Mouse (Mus musculus): ENCODE data around the gene Gm13696. TPM values are rescaled to one million over a fixed set of nuclear protein-coding genes. Genes with fewer than 3 reads are reported as not detected.
A peak's percentile ranks its signal among the peaks of the same experiment; 100 is the strongest.
"Not testable (repeated sequence)": the region's sequence is repeated elsewhere in the genome, so short reads cannot be mapped to it uniquely, and the experiment has no call there.

Gm13696 gene
- total RNA-seq (2018; cell fraction: chromatin; rRNA removed) = not detected
- total RNA-seq (2018; cell fraction: cytosol; rRNA removed) = not detected
- total RNA-seq (2018; cell fraction: nucleus; rRNA removed) = not detected
- not detected in 3 replicates for polyA plus RNA-seq (2018)

DNA sequence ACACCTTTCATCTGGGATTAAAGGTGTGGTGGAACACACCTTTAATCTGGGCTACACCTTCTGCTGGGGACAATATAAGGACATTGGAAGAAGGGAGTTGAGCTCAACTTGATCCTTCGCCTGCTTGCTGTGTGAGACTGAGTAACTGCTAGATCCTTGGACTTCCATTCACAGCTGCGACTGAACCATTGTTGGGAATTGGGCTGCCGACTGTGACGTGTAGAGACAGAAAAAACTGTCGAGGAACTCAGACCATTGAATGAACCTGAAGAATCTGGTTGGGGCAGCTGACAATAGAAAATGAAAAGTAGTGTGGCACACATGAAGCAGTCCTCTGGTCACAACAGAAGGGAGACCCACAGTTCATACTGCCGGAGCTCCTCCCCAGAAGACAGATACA lies at the start of gene Gm13696:
TSS of gene Gm13696 (plus strand) at position 301 of the 400 bp plus-strand sequence.
- H3K79me2 ChIP-seq (ENCODE audit: inconsistent target); H3K27ac ChIP-seq; H3K36me3 ChIP-seq (ENCODE audit: inconsistent target); H3K4me3 ChIP-seq (ENCODE audit: inconsistent target): not testable (repeated sequence)
- no CpG with 5 or more reads among the region's 6 CpGs for WGBS (ENCODE audit: missing documents)

DNA sequence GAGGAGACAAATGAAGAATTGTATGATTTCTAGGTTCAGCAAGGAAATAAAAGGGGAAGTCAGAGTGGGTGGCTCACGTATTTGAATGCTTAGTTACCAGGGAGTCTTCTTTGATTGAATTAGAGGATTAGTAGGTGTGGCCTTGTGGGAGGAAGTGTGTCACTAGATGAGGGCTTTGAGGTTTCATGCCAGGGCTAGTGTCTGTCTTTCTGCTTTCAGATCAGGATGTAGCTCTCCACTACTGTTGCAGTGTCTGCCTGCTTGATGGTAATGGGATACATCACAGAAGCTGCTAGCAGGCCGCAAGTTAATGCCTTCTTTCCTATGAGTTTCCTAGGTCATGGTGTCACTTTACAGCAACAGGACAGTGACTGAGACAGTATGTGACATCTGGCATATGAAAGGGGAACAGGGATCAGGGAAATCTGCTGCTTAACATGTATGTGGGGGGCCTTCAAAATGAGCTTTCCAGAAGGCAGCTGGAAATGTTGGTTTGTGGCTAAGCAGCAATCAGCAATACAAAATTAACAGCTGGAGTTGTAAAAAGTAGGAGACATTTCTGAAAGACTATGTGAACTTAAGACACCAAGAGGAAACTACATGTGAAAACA lies 43.3 kb upstream of the Gm13696 start:
- no peak overlapping the region for H3K4me3 ChIP-seq (ENCODE audit: inconsistent target)
- H3K27ac ChIP-seq = no peak overlapping the region
- H3K79me2 ChIP-seq (ENCODE audit: inconsistent target) = no peaks in the 10 kb centered on the region
- H3K36me3 ChIP-seq (ENCODE audit: inconsistent target) = no peaks in the 10 kb centered on the region
- 13% methylated on average over 2 of the region's 2 CpGs for WGBS (ENCODE audit: missing documents)

DNA sequence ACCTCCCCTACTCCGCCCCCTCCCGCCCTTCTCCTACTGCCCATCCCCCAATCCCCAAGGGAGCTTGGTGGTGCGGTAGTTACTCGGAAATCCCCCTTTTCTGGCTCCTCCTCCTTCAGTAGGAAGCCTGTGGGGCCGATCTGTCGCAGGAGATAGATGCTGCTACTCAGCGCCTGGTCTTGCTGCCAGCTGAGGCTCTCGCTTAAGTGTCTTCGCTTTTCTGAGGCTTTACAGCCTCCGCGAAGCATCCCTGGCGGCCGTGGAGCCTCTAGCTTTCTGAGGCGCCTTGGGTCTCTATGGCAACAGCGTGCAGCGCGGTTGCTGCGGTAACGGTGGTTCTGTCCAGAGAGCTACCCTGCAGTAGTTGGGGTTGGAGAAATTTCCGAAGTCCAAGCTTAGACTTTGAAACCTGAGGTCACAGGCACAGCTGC lies 32.0 kb upstream of the Gm13696 start, which contains the start of gene Zswim2:
TSS of gene Zswim2 (minus strand) at position 298 of the 431 bp plus-strand sequence.
- Histone ChIP-seq H3K79me2 (ENCODE audit: inconsistent target) (no peaks in the 10 kb centered on the region), H3K36me3 (ENCODE audit: inconsistent target) (no peaks in the 10 kb centered on the region), H3K4me3 (ENCODE audit: inconsistent target) (peak within 1 kb of the TSS; percentile 1; the same call in 1 of the 2 replicates), H3K27ac (no peak within 1 kb of the TSS)
- 3% methylated on average over 18 of the region's 20 CpGs for WGBS (ENCODE audit: missing documents)

GRCm38 (mm10) chr2:83941378-83941777 lies 31.5 kb upstream of the Gm13696 start:
- 9% methylated on average over 2 of the region's 3 CpGs for WGBS (ENCODE audit: missing documents)

DNA sequence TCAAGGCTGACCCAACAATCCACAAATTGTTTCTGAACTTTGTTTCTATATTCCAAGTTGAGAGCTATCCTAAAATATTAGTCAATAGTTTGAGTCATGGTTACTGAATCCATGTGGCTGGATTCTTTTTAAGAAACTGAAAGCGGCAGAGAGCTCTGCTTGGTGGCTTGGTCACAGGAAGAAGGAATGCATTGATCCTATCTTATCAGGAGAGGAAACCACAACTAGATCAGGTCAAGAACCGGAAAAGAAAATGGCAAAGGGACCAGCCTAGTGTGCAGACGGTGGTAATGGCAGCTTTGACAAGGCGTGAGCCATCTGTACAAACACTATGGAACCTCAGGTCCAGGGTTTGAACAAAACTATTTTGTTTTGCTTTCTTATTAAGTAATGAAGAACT lies 31.1 kb upstream of the Gm13696 start:
- Histone ChIP-seq H3K4me3 (ENCODE audit: inconsistent target) (no peak overlapping the region), H3K27ac (no peak overlapping the region), H3K36me3 (ENCODE audit: inconsistent target) (no peaks in the 10 kb centered on the region), H3K79me2 (ENCODE audit: inconsistent target) (no peaks in the 10 kb centered on the region)
- WGBS (ENCODE audit: missing documents) = 30% methylated on average over 4 of the region's 4 CpGs

More at GRCm38 (mm10) chr2:83941378-83941777, 31.5 kb upstream of the Gm13696 start:
- Histone ChIP-seq H3K79me2 (ENCODE audit: inconsistent target) (no peaks in the 10 kb centered on the region), H3K4me3 (ENCODE audit: inconsistent target) (0 out of 2 replicates have a peak overlapping the region, but pooled peaks have one; percentile 1), H3K27ac (no peak overlapping the region), H3K36me3 (ENCODE audit: inconsistent target) (no peaks in the 10 kb centered on the region)

DNA sequence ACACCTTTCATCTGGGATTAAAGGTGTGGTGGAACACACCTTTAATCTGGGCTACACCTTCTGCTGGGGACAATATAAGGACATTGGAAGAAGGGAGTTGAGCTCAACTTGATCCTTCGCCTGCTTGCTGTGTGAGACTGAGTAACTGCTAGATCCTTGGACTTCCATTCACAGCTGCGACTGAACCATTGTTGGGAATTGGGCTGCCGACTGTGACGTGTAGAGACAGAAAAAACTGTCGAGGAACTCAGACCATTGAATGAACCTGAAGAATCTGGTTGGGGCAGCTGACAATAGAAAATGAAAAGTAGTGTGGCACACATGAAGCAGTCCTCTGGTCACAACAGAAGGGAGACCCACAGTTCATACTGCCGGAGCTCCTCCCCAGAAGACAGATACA lies 17.5 kb upstream of the Gm13696 start, which contains the start of gene Gm13698:
TSS of gene Gm13698 (plus strand) at position 301 of the 400 bp plus-strand sequence.
- not testable (repeated sequence) for H3K36me3 ChIP-seq (ENCODE audit: inconsistent target); H3K4me3 ChIP-seq (ENCODE audit: inconsistent target); H3K27ac ChIP-seq; H3K79me2 ChIP-seq (ENCODE audit: inconsistent target)
- WGBS (ENCODE audit: missing documents) = no CpG with 5 or more reads among the region's 6 CpGs

DNA sequence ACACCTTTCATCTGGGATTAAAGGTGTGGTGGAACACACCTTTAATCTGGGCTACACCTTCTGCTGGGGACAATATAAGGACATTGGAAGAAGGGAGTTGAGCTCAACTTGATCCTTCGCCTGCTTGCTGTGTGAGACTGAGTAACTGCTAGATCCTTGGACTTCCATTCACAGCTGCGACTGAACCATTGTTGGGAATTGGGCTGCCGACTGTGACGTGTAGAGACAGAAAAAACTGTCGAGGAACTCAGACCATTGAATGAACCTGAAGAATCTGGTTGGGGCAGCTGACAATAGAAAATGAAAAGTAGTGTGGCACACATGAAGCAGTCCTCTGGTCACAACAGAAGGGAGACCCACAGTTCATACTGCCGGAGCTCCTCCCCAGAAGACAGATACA lies 11.7 kb upstream of the Gm13696 start, which contains the start of gene Gm13693:
TSS of gene Gm13693 (plus strand) at position 301 of the 400 bp plus-strand sequence.
- H3K4me3 ChIP-seq (ENCODE audit: inconsistent target); H3K27ac ChIP-seq; H3K36me3 ChIP-seq (ENCODE audit: inconsistent target); H3K79me2 ChIP-seq (ENCODE audit: inconsistent target): not testable (repeated sequence)
- WGBS (ENCODE audit: missing documents) = no CpG with 5 or more reads among the region's 6 CpGs

GRCm38 (mm10) chr2:83967013-83967412 lies 5.9 kb upstream of the Gm13696 start, which contains the start of gene Gm13695:
Gm13695 (plus strand) TSS chr2:83967313.
- H3K36me3 ChIP-seq (ENCODE audit: inconsistent target); H3K27ac ChIP-seq; H3K4me3 ChIP-seq (ENCODE audit: inconsistent target); H3K79me2 ChIP-seq (ENCODE audit: inconsistent target): not testable (repeated sequence)
- no CpG with 5 or more reads among the region's 6 CpGs for WGBS (ENCODE audit: missing documents)

DNA sequence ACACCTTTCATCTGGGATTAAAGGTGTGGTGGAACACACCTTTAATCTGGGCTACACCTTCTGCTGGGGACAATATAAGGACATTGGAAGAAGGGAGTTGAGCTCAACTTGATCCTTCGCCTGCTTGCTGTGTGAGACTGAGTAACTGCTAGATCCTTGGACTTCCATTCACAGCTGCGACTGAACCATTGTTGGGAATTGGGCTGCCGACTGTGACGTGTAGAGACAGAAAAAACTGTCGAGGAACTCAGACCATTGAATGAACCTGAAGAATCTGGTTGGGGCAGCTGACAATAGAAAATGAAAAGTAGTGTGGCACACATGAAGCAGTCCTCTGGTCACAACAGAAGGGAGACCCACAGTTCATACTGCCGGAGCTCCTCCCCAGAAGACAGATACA lies 5.7 kb downstream of the Gm13696 start, which contains the start of gene Gm13694:
TSS of gene Gm13694 (plus strand) at position 301 of the 400 bp plus-strand sequence.
- H3K36me3 ChIP-seq (ENCODE audit: inconsistent target); H3K27ac ChIP-seq; H3K4me3 ChIP-seq (ENCODE audit: inconsistent target); H3K79me2 ChIP-seq (ENCODE audit: inconsistent target): not testable (repeated sequence)
- WGBS (ENCODE audit: missing documents) = no CpG with 5 or more reads among the region's 6 CpGs

DNA sequence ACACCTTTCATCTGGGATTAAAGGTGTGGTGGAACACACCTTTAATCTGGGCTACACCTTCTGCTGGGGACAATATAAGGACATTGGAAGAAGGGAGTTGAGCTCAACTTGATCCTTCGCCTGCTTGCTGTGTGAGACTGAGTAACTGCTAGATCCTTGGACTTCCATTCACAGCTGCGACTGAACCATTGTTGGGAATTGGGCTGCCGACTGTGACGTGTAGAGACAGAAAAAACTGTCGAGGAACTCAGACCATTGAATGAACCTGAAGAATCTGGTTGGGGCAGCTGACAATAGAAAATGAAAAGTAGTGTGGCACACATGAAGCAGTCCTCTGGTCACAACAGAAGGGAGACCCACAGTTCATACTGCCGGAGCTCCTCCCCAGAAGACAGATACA lies 11.5 kb downstream of the Gm13696 start, which contains the start of gene Gm13697:
TSS of gene Gm13697 (plus strand) at position 301 of the 400 bp plus-strand sequence.
- not testable (repeated sequence) for H3K36me3 ChIP-seq (ENCODE audit: inconsistent target); H3K27ac ChIP-seq; H3K79me2 ChIP-seq (ENCODE audit: inconsistent target); H3K4me3 ChIP-seq (ENCODE audit: inconsistent target)
- no CpG with 5 or more reads among the region's 6 CpGs for WGBS (ENCODE audit: missing documents)

DNA sequence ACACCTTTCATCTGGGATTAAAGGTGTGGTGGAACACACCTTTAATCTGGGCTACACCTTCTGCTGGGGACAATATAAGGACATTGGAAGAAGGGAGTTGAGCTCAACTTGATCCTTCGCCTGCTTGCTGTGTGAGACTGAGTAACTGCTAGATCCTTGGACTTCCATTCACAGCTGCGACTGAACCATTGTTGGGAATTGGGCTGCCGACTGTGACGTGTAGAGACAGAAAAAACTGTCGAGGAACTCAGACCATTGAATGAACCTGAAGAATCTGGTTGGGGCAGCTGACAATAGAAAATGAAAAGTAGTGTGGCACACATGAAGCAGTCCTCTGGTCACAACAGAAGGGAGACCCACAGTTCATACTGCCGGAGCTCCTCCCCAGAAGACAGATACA lies 17.3 kb downstream of the Gm13696 start, which contains the start of gene Gm13691:
TSS of gene Gm13691 (plus strand) at position 301 of the 400 bp plus-strand sequence.
- not testable (repeated sequence) for H3K4me3 ChIP-seq (ENCODE audit: inconsistent target); H3K27ac ChIP-seq; H3K79me2 ChIP-seq (ENCODE audit: inconsistent target); H3K36me3 ChIP-seq (ENCODE audit: inconsistent target)
- no CpG with 5 or more reads among the region's 6 CpGs for WGBS (ENCODE audit: missing documents)

- WGBS (ENCODE audit: missing documents) = 7% methylated on average over 6 of the region's 9 CpGs
- H3K79me2 ChIP-seq (ENCODE audit: inconsistent target); H3K36me3 ChIP-seq (ENCODE audit: inconsistent target): not testable (repeated sequence)
- peak overlapping the region; percentile 28 for H3K27ac ChIP-seq
- peak overlapping the region; percentile 20 for H3K4me3 ChIP-seq (ENCODE audit: inconsistent target)
These were observed 20.8 kb downstream of the Gm13696 start for GRCm38 (mm10) chr2:83993639-83994255.

DNA sequence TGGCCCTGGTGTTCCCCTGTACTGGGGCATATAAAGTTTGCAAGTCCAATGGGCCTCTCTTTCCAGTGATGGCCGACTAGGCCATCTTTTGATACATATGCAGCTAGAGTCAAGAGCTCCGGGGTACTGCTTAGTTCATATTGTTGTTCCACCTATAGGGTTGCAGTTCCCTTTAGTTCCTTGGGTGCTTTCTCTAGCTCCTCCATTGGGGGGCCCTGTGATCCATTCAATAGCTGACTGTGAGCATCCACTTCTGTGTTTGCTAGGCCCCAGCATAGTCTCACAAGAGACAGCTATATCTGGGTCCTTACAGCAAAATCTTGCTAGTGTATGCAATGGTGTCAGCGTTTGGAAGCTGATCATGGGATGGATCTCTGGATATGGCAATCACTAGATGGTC lies 21.6 kb downstream of the Gm13696 start:
- WGBS (ENCODE audit: missing documents) = no CpG with 5 or more reads among the region's 3 CpGs
- not testable (repeated sequence) for H3K79me2 ChIP-seq (ENCODE audit: inconsistent target); H3K4me3 ChIP-seq (ENCODE audit: inconsistent target); H3K36me3 ChIP-seq (ENCODE audit: inconsistent target); H3K27ac ChIP-seq

GRCm38 (mm10) chr2:84008913-84009312 lies 36.0 kb downstream of the Gm13696 start:
- H3K4me3 ChIP-seq (ENCODE audit: inconsistent target) = no peak overlapping the region
- H3K79me2 ChIP-seq (ENCODE audit: inconsistent target) = no peaks in the 10 kb centered on the region
- WGBS (ENCODE audit: missing documents) = 89% methylated on average over 1 of the region's 1 CpGs
- no peaks in the 10 kb centered on the region for H3K36me3 ChIP-seq (ENCODE audit: inconsistent target)
- H3K27ac ChIP-seq = no peak overlapping the region

DNA sequence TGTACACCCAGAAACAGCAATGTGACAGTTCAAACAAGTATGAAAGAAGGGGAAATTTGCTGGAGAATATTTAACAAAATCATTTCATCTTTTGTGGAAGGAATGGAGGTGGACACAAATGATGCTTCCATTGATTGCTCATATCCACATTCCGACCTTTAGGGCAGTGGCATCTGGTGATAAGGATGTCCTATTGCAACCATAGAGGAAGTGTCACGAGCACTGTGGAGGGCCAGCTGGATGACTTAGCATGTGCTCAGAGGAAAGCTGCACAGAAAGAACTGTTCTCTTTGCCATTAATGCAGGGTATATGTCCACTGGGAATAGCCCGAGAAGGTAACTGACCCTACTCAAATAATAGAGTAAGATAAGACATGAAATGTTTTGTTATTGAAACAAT lies 36.9 kb downstream of the Gm13696 start:
- H3K36me3 ChIP-seq (ENCODE audit: inconsistent target) = no peaks in the 10 kb centered on the region
- H3K4me3 ChIP-seq (ENCODE audit: inconsistent target) = no peak overlapping the region
- 13% methylated on average over 3 of the region's 3 CpGs for whole genome bisulfite sequencing (ENCODE audit: missing documents)
- no peak overlapping the region for H3K27ac ChIP-seq
- no peaks in the 10 kb centered on the region for H3K79me2 ChIP-seq (ENCODE audit: inconsistent target)

Data from macrophage (primary cell).